13 mouse cellular contexts compared by ENCODE assay signal in the genomic region with DNA sequence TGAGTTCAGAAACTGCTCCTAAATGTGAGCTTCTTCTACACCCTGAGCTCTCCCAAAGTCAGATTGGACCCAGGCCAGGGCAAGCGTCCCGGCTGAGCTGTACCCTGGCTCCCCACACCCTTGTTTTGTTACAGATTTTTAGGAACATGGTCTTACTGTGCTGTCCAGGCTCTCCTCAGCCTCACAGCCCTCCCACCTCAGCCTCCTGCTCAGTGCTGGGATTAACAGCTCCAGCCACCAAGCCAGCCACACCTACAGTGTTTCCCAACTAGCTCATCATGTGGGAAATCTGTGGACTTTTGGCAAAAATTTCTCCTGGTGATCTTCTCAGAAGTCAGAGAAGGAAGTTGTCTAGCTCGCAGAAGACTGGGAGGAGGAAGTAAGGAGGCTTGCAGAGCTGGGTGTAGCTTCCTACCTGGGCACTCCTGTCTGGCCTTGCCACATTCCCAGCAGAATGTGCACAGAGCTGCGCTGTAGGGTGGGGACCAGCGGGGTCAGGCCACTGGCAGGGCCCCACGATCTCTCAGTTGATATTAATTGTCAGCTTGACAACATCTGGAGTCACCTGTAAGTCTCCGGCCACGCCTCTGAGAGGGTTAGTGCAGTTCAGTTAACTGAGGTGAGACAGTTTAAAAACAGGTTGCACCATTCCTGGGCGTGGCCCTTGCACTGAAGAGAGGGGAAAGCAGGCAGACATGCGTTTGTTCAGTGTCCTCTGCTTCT. TPM values are rescaled to one million over a fixed set of nuclear protein-coding genes. Genes with fewer than 3 reads are reported as not detected.
A peak's percentile ranks its signal among the peaks of the same experiment; 100 is the strongest.
DNase-seq lines count a peak whose midpoint lies in the region; ATAC-seq and TF ChIP-seq lines count a peak whose summit lies in the region.
"Had no signal": no experiment of that assay in that cellular context is flagged by ENCODE, and none has a peak within 500 bp of the region (broad histone marks: within the 10 kb centered on the region; RNA-seq: fewer than 3 reads in every experiment).

No protein-coding gene starts in this region.

- no peak for TF ChIP-seq EP300 in heart, adult 2 months (IDR thresholded peaks at IDR 0.05; ENCODE audit: insufficient read depth, low read depth, low read length)

- no peak overlapping the region for H3K9ac ChIP-seq in heart, adult 2 months (ENCODE audit: low read depth, low read length)
- H3K9ac ChIP-seq in liver, embryonic 16.5 days (ENCODE audit: low read depth, low read length), result no peak overlapping the region
- H3K9ac ChIP-seq: liver, embryonic 14.5 days had no signal

- H3K27me3 ChIP-seq in heart, adult 2 months (ENCODE audit: control insufficient read depth, insufficient read depth, low read length), result no peaks in the 10 kb centered on the region
- no peaks in the 10 kb centered on the region for H3K27me3 ChIP-seq in liver, embryonic 16.5 days (ENCODE audit: control insufficient read depth, insufficient read depth, low read depth, low read length)
- no peaks in the 10 kb centered on the region for H3K27me3 ChIP-seq in hindbrain, embryonic 10.5 days (ENCODE audit: insufficient read depth, poor library complexity, severe bottlenecking)

- peaks cover 14% of the 10 kb centered on the region for H3K4me1 ChIP-seq in lung, adult 2 months (ENCODE audit: control insufficient read depth, insufficient read depth, low read length)
- peaks cover 16% of the 10 kb centered on the region for H3K4me1 ChIP-seq in heart, adult 2 months (ENCODE audit: control insufficient read depth, insufficient read depth, low read length)
- H3K4me1 ChIP-seq in liver, embryonic 16.5 days (ENCODE audit: control insufficient read depth, low read depth, low read length), result peaks cover 4% of the 10 kb centered on the region
- H3K4me1 ChIP-seq in hindbrain, embryonic 10.5 days (replicated peaks), result no peaks in the 10 kb centered on the region

- H3K4me2 ChIP-seq in liver, embryonic 16.5 days (ENCODE audit: low read depth, low read length), result no peak overlapping the region

- ATAC-seq in liver, embryonic 16.5 days (ENCODE audit: low read depth), result no peak
- ATAC-seq: hindbrain, embryonic 16.5 days had no signal

- peaks cover 3% of the 10 kb centered on the region; the same call in 1 of the 2 replicates for H3K9me3 ChIP-seq in liver, embryonic 16.5 days (replicated peaks; ENCODE audit: control insufficient read depth, low read length)
- no peaks in the 10 kb centered on the region for H3K9me3 ChIP-seq in hindbrain, embryonic 10.5 days
- H3K9me3 ChIP-seq: G1E had no signal

- WGBS in lung, adult 2 months, result 49% methylated on average over 10 of the region's 10 CpGs
- 62% methylated on average over 10 of the region's 10 CpGs for WGBS in heart, adult 2 months
- 62% methylated on average over 10 of the region's 10 CpGs for WGBS in liver, embryonic 16.5 days (ENCODE audit: insufficient replicate concordance)
- WGBS in hindbrain, embryonic 10.5 days, result 94% methylated on average over 10 of the region's 10 CpGs

- peak; percentile 51 to 62 for DNase-seq in lung, adult 18-20 months
- no peak for DNase-seq in lung, adult 2 months
- DNase-seq in heart, adult 2 months, result peak; percentile 73
- DNase-seq in testis, postnatal 14 days (ENCODE audit: low spot score), result peak; percentile 72
- DNase-seq in layer of hippocampus, postnatal 36 days, result no peak
- no peak for DNase-seq in layer of hippocampus, postnatal 10 days (ENCODE audit: low spot score in 2 of 2)
- no peak for DNase-seq in hindbrain, embryonic 10.5 days (ENCODE audit: low spot score)

- H3K36me3 ChIP-seq in heart, adult 2 months (ENCODE audit: control insufficient read depth, insufficient read depth, low read length), result no peaks in the 10 kb centered on the region
- H3K36me3 ChIP-seq in liver, embryonic 16.5 days (ENCODE audit: control insufficient read depth, insufficient read depth), result peaks cover 68% of the 10 kb centered on the region
- peaks cover 99% of the 10 kb centered on the region for H3K36me3 ChIP-seq in hindbrain, embryonic 10.5 days

- H3K27ac ChIP-seq in heart, adult 2 months, result peak overlapping the region; percentile 58
- 0 out of 2 replicates have a peak overlapping the region, but pooled peaks have one; percentile 6 for H3K27ac ChIP-seq in liver, embryonic 16.5 days (ENCODE audit: low read length)
- H3K27ac ChIP-seq in hindbrain, embryonic 10.5 days, result no peak overlapping the region
- H3K27ac ChIP-seq: liver, embryonic 14.5 days had no signal

- intact Hi-C loops in heart, adult 2 months (cut with DNase I), result no loop called here

- TF ChIP-seq CTCF in lung, adult 2 months (IDR thresholded peaks at IDR 0.05; ENCODE audit: insufficient read depth, low read length), result no peak
- no peak for TF ChIP-seq CTCF in heart, adult 2 months (IDR thresholded peaks at IDR 0.05)

- H3K4me3 ChIP-seq in lung, adult 2 months (replicated peaks; ENCODE audit: extremely low read depth, low read depth, low read length), result no peak overlapping the region
- no peak overlapping the region for H3K4me3 ChIP-seq in heart, adult 2 months
- H3K4me3 ChIP-seq in liver, embryonic 16.5 days (ENCODE audit: low read depth, low read length), result no peak overlapping the region
- H3K4me3 ChIP-seq in hindbrain, embryonic 10.5 days, result no peak overlapping the region
- H3K4me3 ChIP-seq: erythroblast, embryonic 14.5 days had no signal

- TF ChIP-seq POLR2A in lung, adult 2 months (IDR thresholded peaks at IDR 0.05; ENCODE audit: borderline replicate concordance, extremely low read depth, low read depth, low read length), result no peak
- TF ChIP-seq POLR2A in heart, adult 2 months (IDR thresholded peaks at IDR 0.05; ENCODE audit: insufficient read depth, low read depth, low read length), result no peak

- H3K79me2 ChIP-seq in heart, adult 2 months (replicated peaks; ENCODE audit: control insufficient read depth, insufficient read depth, low read length), result no peaks in the 10 kb centered on the region

RNA-seq across cellular contexts. Expression of gene Naglu, which starts 16.9 kb away (rescaled TPM):
- polyA plus RNA-seq in lung, adult 2 months (2012; rRNA removed), result 32.2 and 33.5 TPM in 2 replicates
- total RNA-seq in heart, adult 2 months (2021), result 1 to 10 TPM; 7.4 to 8.3 TPM
- polyA plus RNA-seq in heart, adult 2 months (2012; rRNA removed), result 11.0 and 14.3 TPM in 2 replicates
- polyA plus RNA-seq in liver, embryonic 16.5 days (2015; fragmentation: Nextera tagmentation; extraction: Ambion mirVana), result 7.1 and 7.2 TPM in 2 replicates
- total RNA-seq in layer of hippocampus, postnatal 36 days (2021), result 1 to 10 TPM; 7.2 to 9.1 TPM
- total RNA-seq in layer of hippocampus, postnatal 10 days (2021), result 1 to 10 TPM; 8.6 to 9.9 TPM
- polyA plus RNA-seq in hindbrain, embryonic 10.5 days (2016; fragmentation: Nextera tagmentation; extraction: Ambion mirVana), result 11.2 and 12.9 TPM in 2 replicates

RNA-seq across cellular contexts. Expression of gene Hsd17b1, which starts 25.3 kb away (rescaled TPM):
- polyA plus RNA-seq in lung, adult 2 months (2012; rRNA removed), result 0.17 and 0.29 TPM in 2 replicates
- total RNA-seq in heart, adult 2 months (2021), result under 1 TPM; 0.47 to 0.70 TPM
- 0.32 and 0.55 TPM in 2 replicates for polyA plus RNA-seq in heart, adult 2 months (2012; rRNA removed)
- 0.28 and 0.30 TPM in 2 replicates for polyA plus RNA-seq in liver, embryonic 16.5 days (2015; fragmentation: Nextera tagmentation; extraction: Ambion mirVana)
- 1 to 10 TPM in 1 of 2 experiments, under 1 TPM in 1; 0.67 to 1.7 TPM for total RNA-seq in layer of hippocampus, postnatal 36 days (2021)
- under 1 TPM; 0.33 to 0.37 TPM for total RNA-seq in layer of hippocampus, postnatal 10 days (2021)
- 0.14 TPM in 1 of 2 replicates, not detected in the other for polyA plus RNA-seq in hindbrain, embryonic 10.5 days (2016; fragmentation: Nextera tagmentation; extraction: Ambion mirVana)
- polyA plus RNA-seq: neural tube, embryonic 11.5 days had no signal

RNA-seq across cellular contexts. Expression of gene Coasy, which starts 29.5 kb away (rescaled TPM):
- polyA plus RNA-seq in lung, adult 2 months (2012; rRNA removed), result 40.2 and 43.9 TPM in 2 replicates
- 10 to 100 TPM; 15.8 to 17.5 TPM for total RNA-seq in heart, adult 2 months (2021)
- 22.1 and 24.6 TPM in 2 replicates for polyA plus RNA-seq in heart, adult 2 months (2012; rRNA removed)
- polyA plus RNA-seq in liver, embryonic 16.5 days (2015; fragmentation: Nextera tagmentation; extraction: Ambion mirVana), result 20.1 and 20.5 TPM in 2 replicates
- 10 to 100 TPM; 27.0 to 28.0 TPM for total RNA-seq in layer of hippocampus, postnatal 36 days (2021)
- 10 to 100 TPM; 32.9 to 37.7 TPM for total RNA-seq in layer of hippocampus, postnatal 10 days (2021)
- polyA plus RNA-seq in hindbrain, embryonic 10.5 days (2016; fragmentation: Nextera tagmentation; extraction: Ambion mirVana), result 53.1 and 59.6 TPM in 2 replicates

RNA-seq across cellular contexts. Expression of gene Mlx, which starts 34.2 kb away (rescaled TPM):
- polyA plus RNA-seq in lung, adult 2 months (2012; rRNA removed), result 25.5 and 47.0 TPM in 2 replicates
- 10 to 100 TPM; 18.1 to 21.3 TPM for total RNA-seq in heart, adult 2 months (2021)
- polyA plus RNA-seq in heart, adult 2 months (2012; rRNA removed), result 23.0 and 45.2 TPM in 2 replicates
- 23.8 and 24.5 TPM in 2 replicates for polyA plus RNA-seq in liver, embryonic 16.5 days (2015; fragmentation: Nextera tagmentation; extraction: Ambion mirVana)
- 10 to 100 TPM; 42.1 to 53.7 TPM for total RNA-seq in layer of hippocampus, postnatal 36 days (2021)
- total RNA-seq in layer of hippocampus, postnatal 10 days (2021), result 10 to 100 TPM; 39.2 to 50.3 TPM
- 44.7 and 49.7 TPM in 2 replicates for polyA plus RNA-seq in hindbrain, embryonic 10.5 days (2016; fragmentation: Nextera tagmentation; extraction: Ambion mirVana)

RNA-seq across cellular contexts. Expression of gene Psmc3ip, which starts 42.3 kb away (rescaled TPM):
- polyA plus RNA-seq in lung, adult 2 months (2012; rRNA removed), result 1.5 and 2.1 TPM in 2 replicates
- total RNA-seq in heart, adult 2 months (2021), result 1 to 10 TPM; 1.6 to 2.7 TPM
- 1.1 and 1.3 TPM in 2 replicates for polyA plus RNA-seq in heart, adult 2 months (2012; rRNA removed)
- polyA plus RNA-seq in liver, embryonic 16.5 days (2015; fragmentation: Nextera tagmentation; extraction: Ambion mirVana), result 11.7 and 11.8 TPM in 2 replicates
- total RNA-seq in layer of hippocampus, postnatal 36 days (2021), result 1 to 10 TPM; 3.6 to 3.9 TPM
- total RNA-seq in layer of hippocampus, postnatal 10 days (2021), result 1 to 10 TPM; 5.8 to 7.0 TPM
- 59.7 and 72.5 TPM in 2 replicates for polyA plus RNA-seq in hindbrain, embryonic 10.5 days (2016; fragmentation: Nextera tagmentation; extraction: Ambion mirVana)

Comparison
In these comparisons a context has a peak if more than half of its experiments do, and no peak if none do; other contexts are left out.
1. DNase-seq: peak in lung, adult 18-20 months (2 of 2), heart, adult 2 months (2 of 2) and testis, postnatal 14 days (single experiment); none in lung, adult 2 months (single experiment), layer of hippocampus, postnatal 36 days (0 of 2), layer of hippocampus, postnatal 10 days (0 of 2) and hindbrain, embryonic 10.5 days (single experiment).